Mouse (Mus musculus): ENCODE data around the gene Eif2ak4.

- TF ChIP-seq CTCF (IDR thresholded peaks at IDR 0.05; ENCODE audit: insufficient read depth, low read length) (peak; percentile 45), POLR2A (IDR thresholded peaks at IDR 0.05; ENCODE audit: borderline replicate concordance, extremely low read depth, low read depth, low read length) (no peak)
These were observed 99.4 kb downstream of the Eif2ak4 start for GRCm38 (mm10) chr2:118487806-118488205.
